Mouse (Mus musculus): ENCODE results near the gene Cyb5d2.

DNA sequence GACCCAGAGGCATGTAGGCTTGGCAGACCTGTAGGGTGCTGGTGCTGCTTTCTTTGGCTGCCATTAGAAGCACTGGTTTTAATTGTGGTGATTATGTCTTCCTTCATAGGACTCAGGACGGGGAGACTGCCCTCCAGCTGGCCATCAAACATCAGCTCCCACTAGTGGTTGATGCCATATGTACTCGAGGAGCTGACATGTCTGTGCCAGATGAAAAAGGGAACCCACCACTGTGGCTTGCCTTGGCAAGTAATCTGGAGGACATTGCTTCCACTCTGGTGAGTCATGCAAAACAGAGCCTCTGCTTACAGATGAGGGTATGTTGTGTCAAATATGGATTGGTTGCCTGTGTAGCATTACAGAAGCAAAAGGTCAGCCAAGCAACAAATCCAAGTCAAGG lies 44.0 kb downstream of the Cyb5d2 start:
- TF ChIP-seq CTCF (conservative IDR thresholded peaks at IDR 0.05; ENCODE audit: insufficient read depth, insufficient read length, low read depth, low read length) = no peak; the same call in 1 of the 2 replicates
- no peak for TF ChIP-seq POLR2A (IDR thresholded peaks at IDR 0.05; ENCODE audit: low read depth, low read length)
